Mouse (Mus musculus) heart, adult 8-10 months (tissue): ENCODE measurements around the gene Hsp90aa1. TPM values are rescaled to one million over a fixed set of nuclear protein-coding genes. Genes with fewer than 3 reads are reported as not detected.
A peak's percentile ranks its signal among the peaks of the same experiment; 100 is the strongest.
"Not testable (repeated sequence)": the region's sequence is repeated elsewhere in the genome, so short reads cannot be mapped to it uniquely, and the experiment has no call there.

ENCODE experiments used
- DNase-seq: peaks from one replicate; pipeline ENCODE4 v3.0.0; 2022; ENCODE audit warnings: low spot score
- total RNA-seq, 4 experiments: library from RNA; stranded (reverse); gene quantifications; 2 replicates each; pipeline ENCODE4 v1.2.4; 2022

Hsp90aa1 gene
- 100 to 1,000 TPM; 124 to 228 (median 180) TPM for total RNA-seq

GRCm38 (mm10) chr12:110702556-110702955 is at the start of gene Hsp90aa1:
Gene Hsp90aa1 (minus strand): TSS chr12:110702728.
- DNase-seq, result no peak

GRCm38 (mm10) chr12:110750770-110751439 is 48.4 kb upstream of the Hsp90aa1 start:
- DNase-seq, result no peak

GRCm38 (mm10) chr12:110738158-110738921 is 35.8 kb upstream of the Hsp90aa1 start:
- DNase-seq, result no peak

- peak; percentile 97 for DNase-seq
These were observed 34.9 kb upstream of the Hsp90aa1 start, which contains the start of gene Wdr20 for GRCm38 (mm10) chr12:110737170-110738157. Gene Wdr20 (plus strand): TSS chr12:110737944.

- DNase-seq, result no peak
These were observed 34.1 kb upstream of the Hsp90aa1 start for GRCm38 (mm10) chr12:110736641-110737040.

- DNase-seq, result not testable (repeated sequence)
These were observed 30.7 kb upstream of the Hsp90aa1 start for GRCm38 (mm10) chr12:110733254-110733653.

- DNase-seq, result no peak
These were observed 23.9 kb upstream of the Hsp90aa1 start for GRCm38 (mm10) chr12:110726428-110726827.

- DNase-seq, result no peak
These were observed 23.0 kb upstream of the Hsp90aa1 start for GRCm38 (mm10) chr12:110725489-110725888.

GRCm38 (mm10) chr12:110725051-110725450 is 22.5 kb upstream of the Hsp90aa1 start:
- DNase-seq, result no peak

GRCm38 (mm10) chr12:110716004-110716403 is 13.5 kb upstream of the Hsp90aa1 start:
- DNase-seq, result no peak

GRCm38 (mm10) chr12:110714215-110714614 is 11.7 kb upstream of the Hsp90aa1 start:
- no peak for DNase-seq

- no peak for DNase-seq
These were observed 11.3 kb upstream of the Hsp90aa1 start for GRCm38 (mm10) chr12:110713784-110714183.

- no peak for DNase-seq
These were observed 8.7 kb upstream of the Hsp90aa1 start for GRCm38 (mm10) chr12:110711270-110711669.

- DNase-seq, result no peak
These were observed 4.9 kb upstream of the Hsp90aa1 start for GRCm38 (mm10) chr12:110707451-110707850.

- peak; percentile 73 for DNase-seq
These were observed 4.1 kb upstream of the Hsp90aa1 start for GRCm38 (mm10) chr12:110706337-110707231.

GRCm38 (mm10) chr12:110705419-110705818 is 2.9 kb upstream of the Hsp90aa1 start:
- DNase-seq, result not testable (repeated sequence)

- no peak for DNase-seq
These were observed 1.2 kb upstream of the Hsp90aa1 start for GRCm38 (mm10) chr12:110703682-110704081.

- peak; percentile 89 for DNase-seq
These were observed 512 bp upstream of the Hsp90aa1 start for GRCm38 (mm10) chr12:110703008-110703471.

GRCm38 (mm10) chr12:110701363-110701762 is 1.2 kb downstream of the Hsp90aa1 start:
- DNase-seq, result not testable (repeated sequence)

GRCm38 (mm10) chr12:110700730-110701129 is 1.8 kb downstream of the Hsp90aa1 start:
- no peak for DNase-seq
